Mouse (Mus musculus): ENCODE measurements around the gene Siglece. TPM values are rescaled to one million over a fixed set of nuclear protein-coding genes. Genes with fewer than 3 reads are reported as not detected.

The Siglece gene
- total and polyA plus RNA-seq, 2 experiments from 2014 or later, result not detected

GRCm38 (mm10) chr7:43662804-43663203 lies 2.8 kb upstream of the Siglece start:
- no peak overlapping the region for H3K27ac ChIP-seq (ENCODE audit: low read depth, low read length)
- DNase-seq (ENCODE audit: low spot score), result no peak
- no peak overlapping the region for H3K4me3 ChIP-seq (ENCODE audit: low read depth, low read length)
- H3K4me2 ChIP-seq (ENCODE audit: low read depth, low read length, poor library complexity, severe bottlenecking), result no peak overlapping the region
- no peaks in the 10 kb centered on the region for H3K36me3 ChIP-seq (ENCODE audit: insufficient read depth, low read length)
- no peak for ATAC-seq (ENCODE audit: low FRiP score)
- H3K9ac ChIP-seq (replicated peaks; ENCODE audit: low read length, poor library complexity, severe bottlenecking), result no peak overlapping the region
- no peaks in the 10 kb centered on the region for H3K27me3 ChIP-seq (ENCODE audit: insufficient read depth, low read length)
- 91% methylated on average over 1 of the region's 1 CpGs for WGBS
- H3K4me1 ChIP-seq (ENCODE audit: insufficient read depth, low read length), result no peaks in the 10 kb centered on the region
- no peaks in the 10 kb centered on the region for H3K9me3 ChIP-seq (ENCODE audit: low read length)
- TF ChIP-seq CTCF (IDR thresholded peaks at IDR 0.05), result no peak

GRCm38 (mm10) chr7:43656232-43656631 lies 3.7 kb downstream of the Siglece start:
- Histone ChIP-seq H3K9ac (replicated peaks; ENCODE audit: low read length, poor library complexity, severe bottlenecking) (no peak overlapping the region), H3K4me2 (ENCODE audit: low read depth, low read length, poor library complexity, severe bottlenecking) (no peak overlapping the region), H3K9me3 (ENCODE audit: low read length) (0 out of 2 replicates have a peak, but pooled peaks cover 3% of the 10 kb centered on the region), H3K4me1 (ENCODE audit: insufficient read depth, low read length) (no peaks in the 10 kb centered on the region), H3K4me3 (ENCODE audit: low read depth, low read length) (no peak overlapping the region), H3K27ac (ENCODE audit: low read depth, low read length) (no peak overlapping the region), H3K27me3 (ENCODE audit: insufficient read depth, low read length) (no peaks in the 10 kb centered on the region), H3K36me3 (ENCODE audit: insufficient read depth, low read length) (no peaks in the 10 kb centered on the region)
- WGBS, result 76% methylated on average over 6 of the region's 6 CpGs
- no peak for ATAC-seq (ENCODE audit: low FRiP score)
- no peak for TF ChIP-seq CTCF (IDR thresholded peaks at IDR 0.05)
- no peak for DNase-seq (ENCODE audit: low spot score)

GRCm38 (mm10) chr7:43654519-43654918 lies 5.4 kb downstream of the Siglece start:
- ATAC-seq (ENCODE audit: low FRiP score), result no peak
- TF ChIP-seq CTCF (IDR thresholded peaks at IDR 0.05), result no peak
- no peak overlapping the region for H3K4me3 ChIP-seq (ENCODE audit: low read depth, low read length)
- no peak overlapping the region for H3K4me2 ChIP-seq (ENCODE audit: low read depth, low read length, poor library complexity, severe bottlenecking)
- H3K36me3 ChIP-seq (ENCODE audit: insufficient read depth, low read length), result no peaks in the 10 kb centered on the region
- no peak for DNase-seq (ENCODE audit: low spot score)
- H3K4me1 ChIP-seq (ENCODE audit: insufficient read depth, low read length), result no peaks in the 10 kb centered on the region
- 81% methylated on average over 3 of the region's 3 CpGs for whole genome bisulfite sequencing
- H3K27me3 ChIP-seq (ENCODE audit: insufficient read depth, low read length), result no peaks in the 10 kb centered on the region
- no peak overlapping the region for H3K27ac ChIP-seq (ENCODE audit: low read depth, low read length)
- 0 out of 2 replicates have a peak, but pooled peaks cover 3% of the 10 kb centered on the region for H3K9me3 ChIP-seq (ENCODE audit: low read length)
- no peak overlapping the region for H3K9ac ChIP-seq (replicated peaks; ENCODE audit: low read length, poor library complexity, severe bottlenecking)

GRCm38 (mm10) chr7:43652683-43653082 lies 7.3 kb downstream of the Siglece start:
- no peak overlapping the region for H3K4me2 ChIP-seq (ENCODE audit: low read depth, low read length, poor library complexity, severe bottlenecking)
- H3K9me3 ChIP-seq (ENCODE audit: low read length), result 0 out of 2 replicates have a peak, but pooled peaks cover 3% of the 10 kb centered on the region
- no peaks in the 10 kb centered on the region for H3K4me1 ChIP-seq (ENCODE audit: insufficient read depth, low read length)
- no peak overlapping the region for H3K27ac ChIP-seq (ENCODE audit: low read depth, low read length)
- no peak for ATAC-seq (ENCODE audit: low FRiP score)
- H3K9ac ChIP-seq (replicated peaks; ENCODE audit: low read length, poor library complexity, severe bottlenecking), result no peak overlapping the region
- DNase-seq (ENCODE audit: low spot score), result no peak
- no peaks in the 10 kb centered on the region for H3K36me3 ChIP-seq (ENCODE audit: insufficient read depth, low read length)
- no peaks in the 10 kb centered on the region for H3K27me3 ChIP-seq (ENCODE audit: insufficient read depth, low read length)
- TF ChIP-seq CTCF (IDR thresholded peaks at IDR 0.05), result no peak
- 88% methylated on average over 6 of the region's 6 CpGs for WGBS
- H3K4me3 ChIP-seq (ENCODE audit: low read depth, low read length), result no peak overlapping the region

DNA sequence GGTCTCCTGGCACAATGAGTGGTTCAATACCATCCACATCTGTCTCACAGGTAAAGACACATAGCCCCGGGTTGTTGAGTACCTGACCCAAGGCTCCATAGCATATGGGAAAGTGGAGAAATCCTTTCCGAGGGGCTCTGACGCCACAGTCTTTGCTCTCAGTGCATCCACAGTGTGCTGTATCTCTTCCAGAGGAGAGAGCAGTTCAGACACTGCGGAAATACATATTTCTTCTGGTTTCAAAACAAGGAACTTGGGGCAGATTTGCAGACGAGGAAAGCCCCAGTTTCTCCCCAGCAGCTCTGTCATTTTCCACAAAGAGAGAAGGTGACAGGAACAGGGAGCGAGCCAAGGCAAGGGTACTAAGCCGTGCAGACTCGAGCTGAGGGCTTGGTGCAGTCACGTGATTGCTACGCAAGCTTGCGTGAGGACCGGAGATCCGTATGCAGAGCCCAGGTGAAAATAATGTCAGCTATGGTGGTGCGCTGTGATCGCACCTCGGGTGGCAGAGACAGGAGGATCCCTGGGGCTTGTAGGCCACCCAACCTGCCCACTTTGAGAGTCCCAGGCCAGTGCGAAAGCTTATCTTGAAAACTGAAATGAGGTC lies 16.8 kb downstream of the Siglece start:
- no peak for DNase-seq (ENCODE audit: low spot score)
- WGBS, result 81% methylated on average over 17 of the region's 17 CpGs
- Histone ChIP-seq H3K4me2 (ENCODE audit: low read depth, low read length, poor library complexity, severe bottlenecking) (no peak overlapping the region), H3K36me3 (ENCODE audit: insufficient read depth, low read length) (no peaks in the 10 kb centered on the region), H3K4me3 (ENCODE audit: low read depth, low read length) (no peak overlapping the region), H3K27ac (ENCODE audit: low read depth, low read length) (no peak overlapping the region), H3K4me1 (ENCODE audit: insufficient read depth, low read length) (no peaks in the 10 kb centered on the region), H3K9me3 (ENCODE audit: low read length) (no peaks in the 10 kb centered on the region), H3K9ac (replicated peaks; ENCODE audit: low read length, poor library complexity, severe bottlenecking) (no peak overlapping the region), H3K27me3 (ENCODE audit: insufficient read depth, low read length) (no peaks in the 10 kb centered on the region)
- no peak for TF ChIP-seq CTCF (IDR thresholded peaks at IDR 0.05)
- no peak for ATAC-seq (ENCODE audit: low FRiP score)

GRCm38 (mm10) chr7:43642587-43642986 lies 17.4 kb downstream of the Siglece start:
- TF ChIP-seq CTCF (IDR thresholded peaks at IDR 0.05), result no peak
- Histone ChIP-seq H3K4me1 (ENCODE audit: insufficient read depth, low read length) (no peaks in the 10 kb centered on the region), H3K4me2 (ENCODE audit: low read depth, low read length, poor library complexity, severe bottlenecking) (no peak overlapping the region), H3K9ac (replicated peaks; ENCODE audit: low read length, poor library complexity, severe bottlenecking) (no peak overlapping the region), H3K27me3 (ENCODE audit: insufficient read depth, low read length) (no peaks in the 10 kb centered on the region), H3K27ac (ENCODE audit: low read depth, low read length) (no peak overlapping the region), H3K9me3 (ENCODE audit: low read length) (no peaks in the 10 kb centered on the region), H3K4me3 (ENCODE audit: low read depth, low read length) (no peak overlapping the region), H3K36me3 (ENCODE audit: insufficient read depth, low read length) (no peaks in the 10 kb centered on the region)
- WGBS, result 86% methylated on average over 5 of the region's 5 CpGs
- ATAC-seq (ENCODE audit: low FRiP score), result no peak
- no peak for DNase-seq (ENCODE audit: low spot score)

Measured in midbrain, postnatal 0 days (tissue).